Mouse (Mus musculus): ENCODE measurements around the gene Kcnq1. TPM values are rescaled to one million over a fixed set of nuclear protein-coding genes. Genes with fewer than 3 reads are reported as not detected.
A peak's percentile ranks its signal among the peaks of the same experiment; 100 is the strongest.

Gene Kcnq1
- polyA plus RNA-seq, 2 experiments: 1.5 to 1.7 TPM

- Histone ChIP-seq H3K27ac (replicated peaks; ENCODE audit: low read depth, low read length) (peak overlapping the region; percentile 95), H3K36me3 (ENCODE audit: control insufficient read depth, insufficient read depth, low read length) (peaks cover 65% of the 10 kb centered on the region), H3K4me2 (replicated peaks; ENCODE audit: low read depth, low read length, severe bottlenecking) (peak overlapping the region; percentile 59), H3K27me3 (ENCODE audit: control insufficient read depth, insufficient read depth, low read length) (no peaks in the 10 kb centered on the region), H3K9ac (ENCODE audit: low read depth, low read length, severe bottlenecking) (peak overlapping the region; percentile 49), H3K4me3 (replicated peaks; ENCODE audit: low read length) (peak overlapping the region; percentile 69), H3K9me3 (ENCODE audit: control insufficient read depth, low read length) (no peaks in the 10 kb centered on the region), H3K4me1 (ENCODE audit: control insufficient read depth, insufficient read depth, low read length) (peaks cover 12% of the 10 kb centered on the region)
- 43% methylated on average over 13 of the region's 13 CpGs for WGBS
- TF ChIP-seq POLR2A (IDR thresholded peaks at IDR 0.05; ENCODE audit: borderline replicate concordance, extremely low read depth, insufficient read depth, insufficient read length): no peak
- ATAC-seq (ENCODE audit: low FRiP score, low read depth): no peak
- DNase-seq (ENCODE audit: low spot score): no peak
Measured at GRCm38 (mm10) chr7:143068316-143068881, 37.8 kb upstream of the Kcnq1 start.

GRCm38 (mm10) chr7:143068882-143069591 is 37.1 kb upstream of the Kcnq1 start, which contains the start of gene Tssc4:
TSS of gene Tssc4 (plus strand) at chr7:143069249.
- H3K27me3 ChIP-seq (ENCODE audit: control insufficient read depth, insufficient read depth, low read length): no peaks in the 10 kb centered on the region
- DNase-seq (ENCODE audit: low spot score) (peak; percentile 99), ATAC-seq (ENCODE audit: low FRiP score, low read depth) (peak; percentile 93)
- WGBS: under 1% methylated on average over 51 of the region's 51 CpGs
- peaks cover 12% of the 10 kb centered on the region for H3K4me1 ChIP-seq (ENCODE audit: control insufficient read depth, insufficient read depth, low read length)
- peak within 1 kb of the TSS; percentile 69 for H3K4me3 ChIP-seq (replicated peaks; ENCODE audit: low read length)
- peaks cover 65% of the 10 kb centered on the region for H3K36me3 ChIP-seq (ENCODE audit: control insufficient read depth, insufficient read depth, low read length)
- TF ChIP-seq POLR2A (IDR thresholded peaks at IDR 0.05; ENCODE audit: borderline replicate concordance, extremely low read depth, insufficient read depth, insufficient read length): 0 out of 2 replicates have a peak, but pooled peaks have one; percentile 20
- H3K9me3 ChIP-seq (ENCODE audit: control insufficient read depth, low read length): no peaks in the 10 kb centered on the region
- H3K9ac ChIP-seq (ENCODE audit: low read depth, low read length, severe bottlenecking): peak within 1 kb of the TSS; percentile 89
- peak within 1 kb of the TSS; percentile 89 for H3K4me2 ChIP-seq (replicated peaks; ENCODE audit: low read depth, low read length, severe bottlenecking)
- H3K27ac ChIP-seq (replicated peaks; ENCODE audit: low read depth, low read length): peak within 1 kb of the TSS; percentile 95

GRCm38 (mm10) chr7:143069751-143070400 is 36.3 kb upstream of the Kcnq1 start:
- Histone ChIP-seq H3K9ac (ENCODE audit: low read depth, low read length, severe bottlenecking) (peak overlapping the region; percentile 89), H3K9me3 (ENCODE audit: control insufficient read depth, low read length) (no peaks in the 10 kb centered on the region), H3K4me3 (replicated peaks; ENCODE audit: low read length) (peak overlapping the region; percentile 69), H3K27ac (replicated peaks; ENCODE audit: low read depth, low read length) (peak overlapping the region; percentile 88), H3K4me1 (ENCODE audit: control insufficient read depth, insufficient read depth, low read length) (peaks cover 12% of the 10 kb centered on the region), H3K4me2 (replicated peaks; ENCODE audit: low read depth, low read length, severe bottlenecking) (peak overlapping the region; percentile 89), H3K36me3 (ENCODE audit: control insufficient read depth, insufficient read depth, low read length) (peaks cover 60% of the 10 kb centered on the region), H3K27me3 (ENCODE audit: control insufficient read depth, insufficient read depth, low read length) (no peaks in the 10 kb centered on the region)
- whole genome bisulfite sequencing: 13% methylated on average over 26 of the region's 30 CpGs
- DNase-seq (ENCODE audit: low spot score): no peak
- 0 out of 2 replicates have a peak, but pooled peaks have one; percentile 29 for TF ChIP-seq POLR2A (IDR thresholded peaks at IDR 0.05; ENCODE audit: borderline replicate concordance, extremely low read depth, insufficient read depth, insufficient read length)
- ATAC-seq (ENCODE audit: low FRiP score, low read depth): no peak

GRCm38 (mm10) chr7:143070506-143071070 is 35.6 kb upstream of the Kcnq1 start:
- Histone ChIP-seq H3K36me3 (ENCODE audit: control insufficient read depth, insufficient read depth, low read length) (peaks cover 56% of the 10 kb centered on the region), H3K27ac (replicated peaks; ENCODE audit: low read depth, low read length) (peak overlapping the region; percentile 88; the same call in 1 of the 2 replicates), H3K4me3 (replicated peaks; ENCODE audit: low read length) (peak overlapping the region; percentile 69), H3K4me2 (replicated peaks; ENCODE audit: low read depth, low read length, severe bottlenecking) (peak overlapping the region; percentile 89), H3K27me3 (ENCODE audit: control insufficient read depth, insufficient read depth, low read length) (no peaks in the 10 kb centered on the region), H3K9ac (ENCODE audit: low read depth, low read length, severe bottlenecking) (peak overlapping the region; percentile 89), H3K9me3 (ENCODE audit: control insufficient read depth, low read length) (no peaks in the 10 kb centered on the region), H3K4me1 (ENCODE audit: control insufficient read depth, insufficient read depth, low read length) (peaks cover 12% of the 10 kb centered on the region)
- ATAC-seq (ENCODE audit: low FRiP score, low read depth): no peak
- no peak for DNase-seq (ENCODE audit: low spot score)
- WGBS: 86% methylated on average over 10 of the region's 10 CpGs
- TF ChIP-seq POLR2A (IDR thresholded peaks at IDR 0.05; ENCODE audit: borderline replicate concordance, extremely low read depth, insufficient read depth, insufficient read length): no peak; the same call in 1 of the 2 replicates

GRCm38 (mm10) chr7:143072605-143073004 is 33.6 kb upstream of the Kcnq1 start:
- no peak for DNase-seq (ENCODE audit: low spot score)
- Histone ChIP-seq H3K27ac (replicated peaks; ENCODE audit: low read depth, low read length) (no peak overlapping the region), H3K9ac (ENCODE audit: low read depth, low read length, severe bottlenecking) (no peak overlapping the region), H3K4me1 (ENCODE audit: control insufficient read depth, insufficient read depth, low read length) (peaks cover 12% of the 10 kb centered on the region), H3K4me3 (replicated peaks; ENCODE audit: low read length) (no peak overlapping the region), H3K36me3 (ENCODE audit: control insufficient read depth, insufficient read depth, low read length) (peaks cover 36% of the 10 kb centered on the region), H3K9me3 (ENCODE audit: control insufficient read depth, low read length) (no peaks in the 10 kb centered on the region), H3K4me2 (replicated peaks; ENCODE audit: low read depth, low read length, severe bottlenecking) (no peak overlapping the region), H3K27me3 (ENCODE audit: control insufficient read depth, insufficient read depth, low read length) (no peaks in the 10 kb centered on the region)
- 75% methylated on average over 5 of the region's 5 CpGs for WGBS
- no peak for TF ChIP-seq POLR2A (IDR thresholded peaks at IDR 0.05; ENCODE audit: borderline replicate concordance, extremely low read depth, insufficient read depth, insufficient read length)
- ATAC-seq (ENCODE audit: low FRiP score, low read depth): no peak
